Mouse (Mus musculus) lung, postnatal 0 days (tissue): ENCODE data around the gene Psg17. TPM values are rescaled to one million over a fixed set of nuclear protein-coding genes. Genes with fewer than 3 reads are reported as not detected.
A peak's percentile ranks its signal among the peaks of the same experiment; 100 is the strongest.
"Not testable (repeated sequence)": the region's sequence is repeated elsewhere in the genome, so short reads cannot be mapped to it uniquely, and the experiment has no call there.

Experiments used
- ATAC-seq: fragments of 200-750 bp; cut with Nextera tagmentation; 2 replicates; pipeline ENCODE4 v1.8.0; 2017; ENCODE audit warnings: moderate library complexity
- DNase-seq: peaks from one replicate; pipeline ENCODE4 v3.0.0-alpha.2; 2016; ENCODE audit warnings: low spot score
- H3K27ac ChIP-seq: fragments of 300-500 bp; sonication (generic); 2 replicates; pipeline ENCODE4 v1.5.1; 2014; ENCODE audit warnings: antibody characterized with exemption, mild to moderate bottlenecking, low read length, mixed read lengths
- H3K27me3 ChIP-seq: fragments of 300-500 bp; sonication (generic); replicated peaks from 2 replicates; pipeline ENCODE4 v1.6.1; 2014; ENCODE audit warnings: low read length, mixed read lengths; ENCODE audit not compliant: insufficient read depth
- H3K36me3 ChIP-seq: fragments of 300-500 bp; sonication (generic); 2 replicates; pipeline ENCODE4 v1.6.1; 2014; ENCODE audit warnings: low read length, mixed read lengths; ENCODE audit not compliant: insufficient read depth
- H3K4me1 ChIP-seq: fragments of 300-500 bp; sonication (generic); 2 replicates; pipeline ENCODE4 v1.6.1; 2014; ENCODE audit warnings: antibody characterized with exemption, low read depth, low read length, mixed read lengths; ENCODE audit not compliant: insufficient read depth
- H3K4me2 ChIP-seq: fragments of 300-500 bp; sonication (generic); replicated peaks from 2 replicates; pipeline ENCODE4 v1.6.1; 2014; ENCODE audit warnings: low read depth, mild to moderate bottlenecking, low read length, moderate library complexity, mixed read lengths
- H3K4me3 ChIP-seq: fragments of 300-500 bp; sonication (generic); 2 replicates; pipeline ENCODE4 v1.5.1; 2014; ENCODE audit warnings: low read depth, low read length
- H3K9ac ChIP-seq: fragments of 300-500 bp; sonication (generic); replicated peaks from 2 replicates; pipeline ENCODE4 v1.6.1; 2014; ENCODE audit warnings: low read depth, mild to moderate bottlenecking
- H3K9me3 ChIP-seq: fragments of 300-500 bp; sonication (generic); 2 replicates; pipeline ENCODE4 v1.6.1; 2016; ENCODE audit warnings: low read length, mixed read lengths
- CTCF ChIP-seq: IDR thresholded peaks from 2 replicates; pipeline ENCODE4 v1.5.1; 2016; ENCODE audit warnings: antibody characterized with exemption, mild to moderate bottlenecking
- EP300 ChIP-seq: IDR thresholded peaks from 2 replicates; pipeline ENCODE4 v1.6.1; 2016; ENCODE audit warnings: antibody characterized with exemption, mild to moderate bottlenecking, control low read depth
- WGBS: fragments of 180-500 bp; shearing (Covaris S2); extraction: QIAGEN DNeasy Blood & Tissue Kit; methylation state at CpG from one replicate; pipeline ENCODE4 v1.1.7; 2014; 5-methylcytosine and 5-hydroxymethylcytosine counted together
- polyA plus RNA-seq: library from polyadenylated mRNA; unstranded; fragments of >200 nt; fragmentation: Nextera tagmentation; extraction: Ambion mirVana; gene quantifications from 2 replicates; pipeline ENCODE4 v1.2.1, GENCODE M21; 2015

The Psg17 gene
- not detected in 2 replicates for polyA plus RNA-seq

GRCm38 (mm10) chr7:18821507-18821906, at the start of gene Psg17:
Psg17 (minus strand) TSS chr7:18821607.
- no peaks in the 10 kb centered on the region for H3K9me3 ChIP-seq
- no peak for TF ChIP-seq EP300
- TF ChIP-seq CTCF = no peak
- H3K4me2 ChIP-seq = no peak within 1 kb of the TSS
- H3K36me3 ChIP-seq = no peaks in the 10 kb centered on the region
- H3K4me3 ChIP-seq = no peak within 1 kb of the TSS
- H3K27me3 ChIP-seq = no peaks in the 10 kb centered on the region
- ATAC-seq (no peak), DNase-seq (no peak)
- H3K9ac ChIP-seq = no peak within 1 kb of the TSS
- H3K27ac ChIP-seq = no peak within 1 kb of the TSS
- WGBS = 59% methylated on average over 3 of the region's 3 CpGs
- no peaks in the 10 kb centered on the region for H3K4me1 ChIP-seq

- DNase-seq, ATAC-seq: not testable (repeated sequence)
- WGBS = no CpG with 5 or more reads among the region's 8 CpGs
Observed at GRCm38 (mm10) chr7:18871031-18871430, 49.6 kb upstream of the Psg17 start, which contains the start of gene Pglyrp1. Pglyrp1 (plus strand) TSS chr7:18871331.

GRCm38 (mm10) chr7:18868491-18868890, 47.1 kb upstream of the Psg17 start:
- no peaks in the 10 kb centered on the region for H3K4me1 ChIP-seq
- no peaks in the 10 kb centered on the region for H3K36me3 ChIP-seq
- no peaks in the 10 kb centered on the region for H3K27me3 ChIP-seq
- H3K9me3 ChIP-seq = no peaks in the 10 kb centered on the region
- DNase-seq = no peak
- no peak overlapping the region for H3K27ac ChIP-seq
- no peak for ATAC-seq
- WGBS = 83% methylated on average over 2 of the region's 2 CpGs
- no peak overlapping the region for H3K9ac ChIP-seq
- H3K4me2 ChIP-seq = no peak overlapping the region
- H3K4me3 ChIP-seq = no peak overlapping the region
- TF ChIP-seq EP300 (no peak), CTCF (0 out of 2 replicates have a peak, but pooled peaks have one; percentile 29)

More at GRCm38 (mm10) chr7:18871031-18871430, 49.6 kb upstream of the Psg17 start, which contains the start of gene Pglyrp1:
- not testable (repeated sequence) for H3K27ac ChIP-seq, H3K36me3 ChIP-seq, H3K9me3 ChIP-seq, H3K27me3 ChIP-seq, H3K4me3 ChIP-seq, H3K4me1 ChIP-seq, H3K4me2 ChIP-seq, H3K9ac ChIP-seq

GRCm38 (mm10) chr7:18862801-18863200, 41.4 kb upstream of the Psg17 start:
- WGBS = 67% methylated on average over 6 of the region's 6 CpGs
- Histone ChIP-seq H3K36me3 (no peaks in the 10 kb centered on the region), H3K9ac (no peak overlapping the region), H3K4me2 (no peak overlapping the region), H3K27ac (no peak overlapping the region), H3K27me3 (no peaks in the 10 kb centered on the region), H3K9me3 (no peaks in the 10 kb centered on the region), H3K4me3 (no peak overlapping the region), H3K4me1 (no peaks in the 10 kb centered on the region)
- peak; percentile 5; the same call in 1 of the 2 replicates for TF ChIP-seq CTCF
- TF ChIP-seq EP300 = 0 out of 2 replicates have a peak, but pooled peaks have one; percentile 13
- ATAC-seq (no peak), DNase-seq (no peak)

- Histone ChIP-seq H3K27me3 (no peaks in the 10 kb centered on the region), H3K36me3 (no peaks in the 10 kb centered on the region), H3K9me3 (no peaks in the 10 kb centered on the region), H3K27ac (peak overlapping the region; percentile 52), H3K4me2 (no peak overlapping the region), H3K4me3 (no peak overlapping the region), H3K4me1 (no peaks in the 10 kb centered on the region), H3K9ac (no peak overlapping the region)
- WGBS = 59% methylated on average over 5 of the region's 5 CpGs
- ATAC-seq (peak; percentile 93), DNase-seq (peak; percentile 79)
- TF ChIP-seq CTCF (no peak), EP300 (peak; percentile 79)
Observed at GRCm38 (mm10) chr7:18858310-18858916, 37.0 kb upstream of the Psg17 start.

GRCm38 (mm10) chr7:18848395-18848794, 27.0 kb upstream of the Psg17 start:
- ATAC-seq = no peak
- no peak for TF ChIP-seq CTCF
- TF ChIP-seq EP300 = no peak
- no peak overlapping the region for H3K9ac ChIP-seq
- no peaks in the 10 kb centered on the region for H3K4me1 ChIP-seq
- no peak overlapping the region for H3K4me3 ChIP-seq
- H3K27me3 ChIP-seq = no peaks in the 10 kb centered on the region
- no peaks in the 10 kb centered on the region for H3K9me3 ChIP-seq
- H3K36me3 ChIP-seq = no peaks in the 10 kb centered on the region
- H3K4me2 ChIP-seq = no peak overlapping the region
- H3K27ac ChIP-seq = no peak overlapping the region
- 40% methylated on average over 1 of the region's 1 CpGs for WGBS
- no peak for DNase-seq
